Mouse (Mus musculus): ENCODE data around the gene Zbtb34. TPM values are rescaled to one million over a fixed set of nuclear protein-coding genes. Genes with fewer than 3 reads are reported as not detected.

Zbtb34 gene
- polyA plus RNA-seq, 1 experiment from 2014 or later, result 8.6 TPM

GRCm38 (mm10) chr2:33439980-33440670 lies 9.0 kb upstream of the Zbtb34 start:
- Histone ChIP-seq H3K27ac (no peak overlapping the region; the same call in 1 of the 2 replicates), H3K36me3 (no peaks in the 10 kb centered on the region), H3K9me3 (replicated peaks) (no peaks in the 10 kb centered on the region), H3K4me1 (peaks cover 56% of the 10 kb centered on the region), H3K4me3 (no peak overlapping the region), H3K27me3 (ENCODE audit: low read depth, poor library complexity, severe bottlenecking) (0 out of 2 replicates have a peak, but pooled peaks cover 6% of the 10 kb centered on the region)
- DNase-seq (ENCODE audit: low spot score), result no peak
- WGBS, result 16% methylated on average over 9 of the region's 9 CpGs

- H3K4me3 ChIP-seq, result no peak overlapping the region
- H3K36me3 ChIP-seq, result no peaks in the 10 kb centered on the region
- no peak overlapping the region; the same call in 1 of the 2 replicates for H3K27ac ChIP-seq
- WGBS, result 20% methylated on average over 8 of the region's 8 CpGs
- H3K9me3 ChIP-seq (replicated peaks), result no peaks in the 10 kb centered on the region
- 0 out of 2 replicates have a peak, but pooled peaks cover 6% of the 10 kb centered on the region for H3K27me3 ChIP-seq (ENCODE audit: low read depth, poor library complexity, severe bottlenecking)
- no peak for DNase-seq (ENCODE audit: low spot score)
- H3K4me1 ChIP-seq, result peaks cover 58% of the 10 kb centered on the region
These were observed 8.4 kb upstream of the Zbtb34 start for GRCm38 (mm10) chr2:33439471-33439881.

GRCm38 (mm10) chr2:33438377-33438776 lies 7.3 kb upstream of the Zbtb34 start:
- peaks cover 58% of the 10 kb centered on the region for H3K4me1 ChIP-seq
- DNase-seq (ENCODE audit: low spot score), result no peak
- WGBS, result 4% methylated on average over 2 of the region's 2 CpGs

GRCm38 (mm10) chr2:33437184-33437583 lies 6.1 kb upstream of the Zbtb34 start:
- Histone ChIP-seq H3K36me3 (no peaks in the 10 kb centered on the region), H3K27me3 (ENCODE audit: low read depth, poor library complexity, severe bottlenecking) (0 out of 2 replicates have a peak, but pooled peaks cover 6% of the 10 kb centered on the region), H3K9me3 (replicated peaks) (no peaks in the 10 kb centered on the region), H3K4me3 (no peak overlapping the region), H3K4me1 (peaks cover 58% of the 10 kb centered on the region), H3K27ac (no peak overlapping the region)
- 52% methylated on average over 11 of the region's 11 CpGs for WGBS
- peak; percentile 40 for DNase-seq (ENCODE audit: low spot score)

More at GRCm38 (mm10) chr2:33438377-33438776, 7.3 kb upstream of the Zbtb34 start:
- H3K4me3 ChIP-seq, result no peak overlapping the region
- H3K27me3 ChIP-seq (ENCODE audit: low read depth, poor library complexity, severe bottlenecking), result 0 out of 2 replicates have a peak, but pooled peaks cover 6% of the 10 kb centered on the region
- no peaks in the 10 kb centered on the region for H3K36me3 ChIP-seq
- H3K9me3 ChIP-seq (replicated peaks), result no peaks in the 10 kb centered on the region
- no peak overlapping the region for H3K27ac ChIP-seq

GRCm38 (mm10) chr2:33436035-33436580 lies 5.0 kb upstream of the Zbtb34 start:
- Histone ChIP-seq H3K9me3 (replicated peaks) (no peaks in the 10 kb centered on the region), H3K4me3 (peak overlapping the region; percentile 40), H3K27me3 (ENCODE audit: low read depth, poor library complexity, severe bottlenecking) (0 out of 2 replicates have a peak, but pooled peaks cover 6% of the 10 kb centered on the region), H3K4me1 (peaks cover 56% of the 10 kb centered on the region), H3K36me3 (no peaks in the 10 kb centered on the region), H3K27ac (peak overlapping the region; percentile 72)
- 7% methylated on average over 16 of the region's 16 CpGs for WGBS
- peak; percentile 54 for DNase-seq (ENCODE audit: low spot score)

- DNase-seq (ENCODE audit: low spot score), result no peak
These were observed 4.0 kb upstream of the Zbtb34 start for GRCm38 (mm10) chr2:33435036-33435650.

GRCm38 (mm10) chr2:33432877-33433276 lies 1.8 kb upstream of the Zbtb34 start:
- peak; percentile 51 for DNase-seq (ENCODE audit: low spot score)
- no peak overlapping the region for H3K4me3 ChIP-seq
- H3K9me3 ChIP-seq (replicated peaks), result no peaks in the 10 kb centered on the region
- no peaks in the 10 kb centered on the region for H3K27me3 ChIP-seq (ENCODE audit: low read depth, poor library complexity, severe bottlenecking)
- H3K36me3 ChIP-seq, result peaks cover 6% of the 10 kb centered on the region; the same call in 1 of the 2 replicates
- H3K4me1 ChIP-seq, result peaks cover 42% of the 10 kb centered on the region
- no peak overlapping the region for H3K27ac ChIP-seq
- 59% methylated on average over 5 of the region's 5 CpGs for WGBS

More at GRCm38 (mm10) chr2:33435036-33435650, 4.0 kb upstream of the Zbtb34 start:
- Histone ChIP-seq H3K27ac (no peak overlapping the region; the same call in none of the 2 replicates), H3K27me3 (ENCODE audit: low read depth, poor library complexity, severe bottlenecking) (0 out of 2 replicates have a peak, but pooled peaks cover 6% of the 10 kb centered on the region), H3K36me3 (no peaks in the 10 kb centered on the region), H3K4me1 (peaks cover 49% of the 10 kb centered on the region), H3K9me3 (replicated peaks) (no peaks in the 10 kb centered on the region), H3K4me3 (no peak overlapping the region)
- 50% methylated on average over 8 of the region's 8 CpGs for WGBS

- 12% methylated on average over 13 of the region's 13 CpGs for WGBS
- Histone ChIP-seq H3K4me1 (peaks cover 29% of the 10 kb centered on the region), H3K9me3 (replicated peaks) (no peaks in the 10 kb centered on the region), H3K27ac (peak overlapping the region; percentile 91), H3K27me3 (ENCODE audit: low read depth, poor library complexity, severe bottlenecking) (no peaks in the 10 kb centered on the region), H3K4me3 (peak overlapping the region; percentile 96), H3K36me3 (peaks cover 27% of the 10 kb centered on the region)
- no peak for DNase-seq (ENCODE audit: low spot score)
These were observed 898 bp downstream of the Zbtb34 start for GRCm38 (mm10) chr2:33430081-33430770.

- Histone ChIP-seq H3K36me3 (peaks cover 31% of the 10 kb centered on the region), H3K9me3 (replicated peaks) (no peaks in the 10 kb centered on the region), H3K27me3 (ENCODE audit: low read depth, poor library complexity, severe bottlenecking) (no peaks in the 10 kb centered on the region), H3K27ac (peak overlapping the region; percentile 91), H3K4me1 (peaks cover 26% of the 10 kb centered on the region), H3K4me3 (peak overlapping the region; percentile 96)
- 53% methylated on average over 6 of the region's 6 CpGs for WGBS
- no peak for DNase-seq (ENCODE audit: low spot score)
These were observed 1.8 kb downstream of the Zbtb34 start for GRCm38 (mm10) chr2:33429339-33429738.

GRCm38 (mm10) chr2:33426640-33427398 lies 4.3 kb downstream of the Zbtb34 start:
- Histone ChIP-seq H3K4me1 (peaks cover 26% of the 10 kb centered on the region), H3K4me3 (no peak overlapping the region), H3K36me3 (peaks cover 50% of the 10 kb centered on the region), H3K27me3 (ENCODE audit: low read depth, poor library complexity, severe bottlenecking) (no peaks in the 10 kb centered on the region), H3K9me3 (replicated peaks) (no peaks in the 10 kb centered on the region), H3K27ac (no peak overlapping the region)
- WGBS, result 66% methylated on average over 10 of the region's 10 CpGs
- no peak for DNase-seq (ENCODE audit: low spot score)

- no peaks in the 10 kb centered on the region for H3K4me1 ChIP-seq
- H3K27me3 ChIP-seq (ENCODE audit: low read depth, poor library complexity, severe bottlenecking), result no peaks in the 10 kb centered on the region
- H3K36me3 ChIP-seq, result peaks cover 43% of the 10 kb centered on the region
- WGBS, result 69% methylated on average over 4 of the region's 4 CpGs
- no peak overlapping the region for H3K27ac ChIP-seq
- no peak for DNase-seq (ENCODE audit: low spot score)
- no peak overlapping the region for H3K4me3 ChIP-seq
- no peaks in the 10 kb centered on the region for H3K9me3 ChIP-seq (replicated peaks)
These were observed 13.7 kb downstream of the Zbtb34 start for GRCm38 (mm10) chr2:33417454-33417853.

GRCm38 (mm10) chr2:33414019-33414418 lies 17.1 kb downstream of the Zbtb34 start:
- 91% methylated on average over 13 of the region's 13 CpGs for WGBS
- Histone ChIP-seq H3K27me3 (ENCODE audit: low read depth, poor library complexity, severe bottlenecking) (no peaks in the 10 kb centered on the region), H3K9me3 (replicated peaks) (no peaks in the 10 kb centered on the region), H3K4me3 (no peak overlapping the region), H3K4me1 (no peaks in the 10 kb centered on the region), H3K36me3 (peaks cover 51% of the 10 kb centered on the region), H3K27ac (no peak overlapping the region)
- no peak for DNase-seq (ENCODE audit: low spot score)
